Mouse (Mus musculus): ENCODE measurements around the gene Trim14. TPM values are rescaled to one million over a fixed set of nuclear protein-coding genes. Genes with fewer than 3 reads are reported as not detected.
A peak's percentile ranks its signal among the peaks of the same experiment; 100 is the strongest.

The Trim14 gene
- polyA plus RNA-seq, 1 experiment = 26.9 TPM

- Histone ChIP-seq H3K27me3 (ENCODE audit: control insufficient read depth, insufficient read depth, low read length) (no peaks in the 10 kb centered on the region), H3K4me1 (ENCODE audit: control insufficient read depth, insufficient read depth, insufficient read length) (peaks cover 16% of the 10 kb centered on the region; the same call in 1 of the 2 replicates), H3K36me3 (ENCODE audit: control insufficient read depth, insufficient read depth, low read length) (no peaks in the 10 kb centered on the region), H3K27ac (ENCODE audit: insufficient read depth, low read length) (peak overlapping the region; percentile 87), H3K4me3 (ENCODE audit: extremely low read depth, insufficient read depth, insufficient read length) (peak overlapping the region; percentile 12; the same call in 1 of the 2 replicates)
- peak; percentile 58 to 88 for DNase-seq (ENCODE audit: low read depth in 1 of 2, low spot score in 2 of 2)
- WGBS = 24% methylated on average over 14 of the region's 14 CpGs
- TF ChIP-seq CTCF (IDR thresholded peaks at IDR 0.05; ENCODE audit: extremely low read depth, insufficient read depth, insufficient read length, insufficient replicate concordance) = no peak
- TF ChIP-seq POLR2A (IDR thresholded peaks at IDR 0.05; ENCODE audit: low read depth, low read length) = peak; percentile 55; the same call in 1 of the 2 replicates
Measured at GRCm38 (mm10) chr4:46485696-46486417, 50.1 kb downstream of the Trim14 start.

GRCm38 (mm10) chr4:46479081-46479480, 56.9 kb downstream of the Trim14 start:
- no peaks in the 10 kb centered on the region for H3K4me1 ChIP-seq (ENCODE audit: control insufficient read depth, insufficient read depth, insufficient read length)
- H3K4me3 ChIP-seq (ENCODE audit: extremely low read depth, insufficient read depth, insufficient read length) = no peak overlapping the region
- no peak overlapping the region for H3K27ac ChIP-seq (ENCODE audit: insufficient read depth, low read length)
- TF ChIP-seq POLR2A (IDR thresholded peaks at IDR 0.05; ENCODE audit: low read depth, low read length) (no peak), CTCF (IDR thresholded peaks at IDR 0.05; ENCODE audit: extremely low read depth, insufficient read depth, insufficient read length, insufficient replicate concordance) (no peak)
- H3K27me3 ChIP-seq (ENCODE audit: control insufficient read depth, insufficient read depth, low read length) = no peaks in the 10 kb centered on the region
- peaks cover 9% of the 10 kb centered on the region for H3K36me3 ChIP-seq (ENCODE audit: control insufficient read depth, insufficient read depth, low read length)
- 76% methylated on average over 2 of the region's 2 CpGs for WGBS
- no peak for DNase-seq (ENCODE audit: low read depth in 1 of 2, low spot score in 2 of 2)

- Histone ChIP-seq H3K27ac (ENCODE audit: insufficient read depth, low read length) (no peak overlapping the region), H3K27me3 (ENCODE audit: control insufficient read depth, insufficient read depth, low read length) (no peaks in the 10 kb centered on the region), H3K36me3 (ENCODE audit: control insufficient read depth, insufficient read depth, low read length) (peaks cover 34% of the 10 kb centered on the region), H3K4me3 (ENCODE audit: extremely low read depth, insufficient read depth, insufficient read length) (no peak overlapping the region), H3K4me1 (ENCODE audit: control insufficient read depth, insufficient read depth, insufficient read length) (no peaks in the 10 kb centered on the region)
- TF ChIP-seq POLR2A (IDR thresholded peaks at IDR 0.05; ENCODE audit: low read depth, low read length) (no peak), CTCF (IDR thresholded peaks at IDR 0.05; ENCODE audit: extremely low read depth, insufficient read depth, insufficient read length, insufficient replicate concordance) (no peak)
- no peak for DNase-seq (ENCODE audit: low read depth in 1 of 2, low spot score in 2 of 2)
- 95% methylated on average over 5 of the region's 5 CpGs for WGBS
Measured at GRCm38 (mm10) chr4:46475101-46475500, 60.8 kb downstream of the Trim14 start.

- no peak for DNase-seq (ENCODE audit: low read depth in 1 of 2, low spot score in 2 of 2)
- Histone ChIP-seq H3K36me3 (ENCODE audit: control insufficient read depth, insufficient read depth, low read length) (peaks cover 51% of the 10 kb centered on the region), H3K4me1 (ENCODE audit: control insufficient read depth, insufficient read depth, insufficient read length) (no peaks in the 10 kb centered on the region), H3K27me3 (ENCODE audit: control insufficient read depth, insufficient read depth, low read length) (no peaks in the 10 kb centered on the region), H3K27ac (ENCODE audit: insufficient read depth, low read length) (no peak overlapping the region), H3K4me3 (ENCODE audit: extremely low read depth, insufficient read depth, insufficient read length) (no peak overlapping the region)
- no peak for TF ChIP-seq CTCF (IDR thresholded peaks at IDR 0.05; ENCODE audit: extremely low read depth, insufficient read depth, insufficient read length, insufficient replicate concordance)
- no peak for TF ChIP-seq POLR2A (IDR thresholded peaks at IDR 0.05; ENCODE audit: low read depth, low read length)
- 83% methylated on average over 3 of the region's 3 CpGs for WGBS
Measured at GRCm38 (mm10) chr4:46465740-46466139, 70.2 kb downstream of the Trim14 start.

GRCm38 (mm10) chr4:46463130-46463830, 72.7 kb downstream of the Trim14 start:
- no peak overlapping the region for H3K27ac ChIP-seq (ENCODE audit: insufficient read depth, low read length)
- TF ChIP-seq POLR2A (IDR thresholded peaks at IDR 0.05; ENCODE audit: low read depth, low read length) = no peak
- TF ChIP-seq CTCF (IDR thresholded peaks at IDR 0.05; ENCODE audit: extremely low read depth, insufficient read depth, insufficient read length, insufficient replicate concordance) = peak; percentile 42; the same call in 1 of the 2 replicates
- DNase-seq (ENCODE audit: low read depth in 1 of 2, low spot score in 2 of 2) = peak in 1 of 2 experiments; percentile 37
- no peaks in the 10 kb centered on the region for H3K27me3 ChIP-seq (ENCODE audit: control insufficient read depth, insufficient read depth, low read length)
- H3K4me3 ChIP-seq (ENCODE audit: extremely low read depth, insufficient read depth, insufficient read length) = no peak overlapping the region
- WGBS = 87% methylated on average over 7 of the region's 7 CpGs
- H3K36me3 ChIP-seq (ENCODE audit: control insufficient read depth, insufficient read depth, low read length) = peaks cover 44% of the 10 kb centered on the region
- H3K4me1 ChIP-seq (ENCODE audit: control insufficient read depth, insufficient read depth, insufficient read length) = peaks cover 2% of the 10 kb centered on the region; the same call in 1 of the 2 replicates

- H3K27ac ChIP-seq (ENCODE audit: insufficient read depth, low read length) = no peak overlapping the region
- WGBS = 70% methylated on average over 2 of the region's 2 CpGs
- no peak overlapping the region for H3K4me3 ChIP-seq (ENCODE audit: extremely low read depth, insufficient read depth, insufficient read length)
- no peak for DNase-seq (ENCODE audit: low read depth in 1 of 2, low spot score in 2 of 2)
- H3K27me3 ChIP-seq (ENCODE audit: control insufficient read depth, insufficient read depth, low read length) = no peaks in the 10 kb centered on the region
- no peak for TF ChIP-seq POLR2A (IDR thresholded peaks at IDR 0.05; ENCODE audit: low read depth, low read length)
- TF ChIP-seq CTCF (IDR thresholded peaks at IDR 0.05; ENCODE audit: extremely low read depth, insufficient read depth, insufficient read length, insufficient replicate concordance) = no peak
- H3K4me1 ChIP-seq (ENCODE audit: control insufficient read depth, insufficient read depth, insufficient read length) = peaks cover 19% of the 10 kb centered on the region; the same call in 1 of the 2 replicates
- peaks cover 11% of the 10 kb centered on the region for H3K36me3 ChIP-seq (ENCODE audit: control insufficient read depth, insufficient read depth, low read length)
Measured at GRCm38 (mm10) chr4:46458411-46458810, 77.5 kb downstream of the Trim14 start.

Measured in spleen, adult 2 months (tissue).